Mouse (Mus musculus) left cerebral cortex, adult 2 months (tissue): ENCODE data around the gene Gm8909. TPM values are rescaled to one million over a fixed set of nuclear protein-coding genes. Genes with fewer than 3 reads are reported as not detected.
"Not testable (repeated sequence)": the region's sequence is repeated elsewhere in the genome, so short reads cannot be mapped to it uniquely, and the experiment has no call there.

Experiments
- DNase-seq, 2 experiments: peaks; one replicate each; pipeline ENCODE4 v3.0.0; 2021 to 2022; ENCODE audit warnings: low spot score in 2 of 2, mixed read lengths in 1 of 2; ENCODE audit errors: extremely low spot score in 1 of 2
- H3K27ac ChIP-seq: fragments of 200-600 bp; 2 replicates; pipeline ENCODE4 v1.8.1; 2022
- H3K4me3 ChIP-seq: fragments of 200-600 bp; 2 replicates; pipeline ENCODE4 v1.8.1; 2022
- intact Hi-C: fragments of 180-260 bp; cut with DNase I; formaldehyde crosslinking; loops from one replicate; pipeline ENCODE4 v1.15.1; 2025
- total RNA-seq, 2 experiments: library from RNA; stranded (reverse); gene quantifications; 2 replicates each; pipeline ENCODE4 v1.2.3; 2021

Gene Gm8909
- total RNA-seq, 2 experiments from 2014 or later = not detected

- H3K4me3 ChIP-seq, DNase-seq, intact Hi-C loops: not testable (repeated sequence)
These were observed 51.8 kb downstream of the Gm8909 start for GRCm38 (mm10) chr17:36116545-36116944.

More at GRCm38 (mm10) chr17:36116545-36116944, 51.8 kb downstream of the Gm8909 start:
- not testable (repeated sequence) for H3K27ac ChIP-seq

Other genes starting within 250 kb of the Gm8909 start
- 10 to 100 TPM; 70.4 to 72.6 TPM for gene Abcf1, start 198.8 kb downstream of the Gm8909 start, total RNA-seq
- gene Gnl1, start 188.7 kb downstream of the Gm8909 start, total RNA-seq = 100 to 1,000 TPM; 186 TPM
- gene Prr3, start 188.3 kb downstream of the Gm8909 start, total RNA-seq = 10 to 100 TPM; 40.8 to 43.9 TPM
- 1 to 10 TPM; 1.1 to 2.5 TPM for gene H2-T24, start 148.0 kb downstream of the Gm8909 start, total RNA-seq
- gene H2-T23, start 135.7 kb downstream of the Gm8909 start, total RNA-seq = 10 to 100 TPM; 13.6 to 17.2 TPM
- gene H2-T22, start 125.8 kb downstream of the Gm8909 start, total RNA-seq = 10 to 100 TPM; 13.7 to 14.8 TPM
- gene Gm6034, start 125.6 kb downstream of the Gm8909 start, total RNA-seq = not detected
- 1 to 10 TPM; 1.1 to 1.5 TPM for gene Gm11127, start 110.2 kb downstream of the Gm8909 start, total RNA-seq
- gene Gm19684, start 46.9 kb downstream of the Gm8909 start, total RNA-seq = not detected
- gene Gm7030, start 39.1 kb downstream of the Gm8909 start, total RNA-seq = not detected
- gene H2-T3, start 21.8 kb upstream of the Gm8909 start, total RNA-seq = not detected
- 10 to 100 TPM; 44.5 to 45.1 TPM for gene Rpp21, start 89.5 kb upstream of the Gm8909 start, total RNA-seq
- gene Trim39, start 103.7 kb upstream of the Gm8909 start, total RNA-seq = 10 to 100 TPM; 25.1 to 27.2 TPM
- not detected for gene H2-M10.2, start 118.0 kb upstream of the Gm8909 start, total RNA-seq
- not detected for gene H2-M10.1, start 157.6 kb upstream of the Gm8909 start, total RNA-seq
- gene H2-M10.3, start 199.9 kb upstream of the Gm8909 start, total RNA-seq = not detected